Mouse (Mus musculus) embryo, embryonic 11.5 days (tissue): Measurements from ENCODE around the gene Bpifc.

Experiments
- DNase-seq: peaks from one replicate; pipeline ENCODE4 v3.0.0-alpha.2; 2012; ENCODE audit warnings: low read depth, low spot score

Bpifc gene

GRCm38 (mm10) chr10:86011172-86011571, 523 bp downstream of the Bpifc start:
- DNase-seq, result no peak

GRCm38 (mm10) chr10:86010636-86011035, 1.1 kb downstream of the Bpifc start:
- no peak for DNase-seq

GRCm38 (mm10) chr10:86009688-86010087, 2.0 kb downstream of the Bpifc start:
- DNase-seq, result no peak

- no peak for DNase-seq
Measured at GRCm38 (mm10) chr10:86006455-86006854, 5.2 kb downstream of the Bpifc start.

GRCm38 (mm10) chr10:86000447-86000846, 11.2 kb downstream of the Bpifc start:
- DNase-seq, result no peak

- no peak for DNase-seq
Measured at GRCm38 (mm10) chr10:85994543-85995104, 17.1 kb downstream of the Bpifc start.

GRCm38 (mm10) chr10:85993836-85994235, 17.9 kb downstream of the Bpifc start:
- DNase-seq, result no peak

- DNase-seq, result no peak
Measured at GRCm38 (mm10) chr10:85992412-85992811, 19.3 kb downstream of the Bpifc start.

GRCm38 (mm10) chr10:85989412-85990115, 22.1 kb downstream of the Bpifc start:
- DNase-seq, result no peak

- no peak for DNase-seq
Measured at GRCm38 (mm10) chr10:85972915-85973314, 38.8 kb downstream of the Bpifc start.

- no peak for DNase-seq
Measured at GRCm38 (mm10) chr10:85971826-85972225, 39.9 kb downstream of the Bpifc start.

- no peak for DNase-seq
Measured at GRCm38 (mm10) chr10:85969894-85970620, 41.6 kb downstream of the Bpifc start.

- no peak for DNase-seq
Measured at GRCm38 (mm10) chr10:85968731-85969130, 43.0 kb downstream of the Bpifc start.

- DNase-seq, result peak; percentile 65
Measured at GRCm38 (mm10) chr10:85968157-85968634, 43.5 kb downstream of the Bpifc start.

GRCm38 (mm10) chr10:85967411-85968156, 44.1 kb downstream of the Bpifc start:
- no peak for DNase-seq

- no peak for DNase-seq
Measured at GRCm38 (mm10) chr10:85966476-85966875, 45.2 kb downstream of the Bpifc start.

GRCm38 (mm10) chr10:85964316-85964715, 47.4 kb downstream of the Bpifc start:
- no peak for DNase-seq

GRCm38 (mm10) chr10:85962897-85963296, 48.8 kb downstream of the Bpifc start:
- no peak for DNase-seq

- peak; percentile 90 for DNase-seq
Measured at GRCm38 (mm10) chr10:85957464-85957950, 54.2 kb downstream of the Bpifc start, which contains the start of gene Rtcb. Gene Rtcb, minus strand, starts transcription at chr10:85957823.

GRCm38 (mm10) chr10:85956871-85957419, 54.8 kb downstream of the Bpifc start:
- no peak for DNase-seq

- no peak for DNase-seq
Measured at GRCm38 (mm10) chr10:85954429-85954828, 57.3 kb downstream of the Bpifc start.
